Mouse (Mus musculus) lung, postnatal 0 days (tissue): ENCODE results near the gene Rgs7. TPM values are rescaled to one million over a fixed set of nuclear protein-coding genes. Genes with fewer than 3 reads are reported as not detected.

Experiments
- ATAC-seq: fragments of 200-750 bp; cut with Nextera tagmentation; 2 replicates; pipeline ENCODE4 v1.8.0; 2017; ENCODE audit warnings: moderate library complexity
- DNase-seq: peaks from one replicate; pipeline ENCODE4 v3.0.0-alpha.2; 2016; ENCODE audit warnings: low spot score
- H3K27ac ChIP-seq: fragments of 300-500 bp; sonication (generic); 2 replicates; pipeline ENCODE4 v1.5.1; 2014; ENCODE audit warnings: antibody characterized with exemption, mild to moderate bottlenecking, low read length, mixed read lengths
- H3K27me3 ChIP-seq: fragments of 300-500 bp; sonication (generic); replicated peaks from 2 replicates; pipeline ENCODE4 v1.6.1; 2014; ENCODE audit warnings: low read length, mixed read lengths; ENCODE audit not compliant: insufficient read depth
- H3K36me3 ChIP-seq: fragments of 300-500 bp; sonication (generic); 2 replicates; pipeline ENCODE4 v1.6.1; 2014; ENCODE audit warnings: low read length, mixed read lengths; ENCODE audit not compliant: insufficient read depth
- H3K4me1 ChIP-seq: fragments of 300-500 bp; sonication (generic); 2 replicates; pipeline ENCODE4 v1.6.1; 2014; ENCODE audit warnings: antibody characterized with exemption, low read depth, low read length, mixed read lengths; ENCODE audit not compliant: insufficient read depth
- H3K4me2 ChIP-seq: fragments of 300-500 bp; sonication (generic); replicated peaks from 2 replicates; pipeline ENCODE4 v1.6.1; 2014; ENCODE audit warnings: low read depth, mild to moderate bottlenecking, low read length, moderate library complexity, mixed read lengths
- H3K4me3 ChIP-seq: fragments of 300-500 bp; sonication (generic); 2 replicates; pipeline ENCODE4 v1.5.1; 2014; ENCODE audit warnings: low read depth, low read length
- H3K9ac ChIP-seq: fragments of 300-500 bp; sonication (generic); replicated peaks from 2 replicates; pipeline ENCODE4 v1.6.1; 2014; ENCODE audit warnings: low read depth, mild to moderate bottlenecking
- H3K9me3 ChIP-seq: fragments of 300-500 bp; sonication (generic); 2 replicates; pipeline ENCODE4 v1.6.1; 2016; ENCODE audit warnings: low read length, mixed read lengths
- CTCF ChIP-seq: IDR thresholded peaks from 2 replicates; pipeline ENCODE4 v1.5.1; 2016; ENCODE audit warnings: antibody characterized with exemption, mild to moderate bottlenecking
- EP300 ChIP-seq: IDR thresholded peaks from 2 replicates; pipeline ENCODE4 v1.6.1; 2016; ENCODE audit warnings: antibody characterized with exemption, mild to moderate bottlenecking, control low read depth
- WGBS: fragments of 180-500 bp; shearing (Covaris S2); extraction: QIAGEN DNeasy Blood & Tissue Kit; methylation state at CpG from one replicate; pipeline ENCODE4 v1.1.7; 2014; 5-methylcytosine and 5-hydroxymethylcytosine counted together
- polyA plus RNA-seq: library from polyadenylated mRNA; unstranded; fragments of >200 nt; fragmentation: Nextera tagmentation; extraction: Ambion mirVana; gene quantifications from 2 replicates; pipeline ENCODE4 v1.2.1, GENCODE M21; 2015

Rgs7 gene
- polyA plus RNA-seq, 1 experiment from 2014 or later: 0.20 TPM

DNA sequence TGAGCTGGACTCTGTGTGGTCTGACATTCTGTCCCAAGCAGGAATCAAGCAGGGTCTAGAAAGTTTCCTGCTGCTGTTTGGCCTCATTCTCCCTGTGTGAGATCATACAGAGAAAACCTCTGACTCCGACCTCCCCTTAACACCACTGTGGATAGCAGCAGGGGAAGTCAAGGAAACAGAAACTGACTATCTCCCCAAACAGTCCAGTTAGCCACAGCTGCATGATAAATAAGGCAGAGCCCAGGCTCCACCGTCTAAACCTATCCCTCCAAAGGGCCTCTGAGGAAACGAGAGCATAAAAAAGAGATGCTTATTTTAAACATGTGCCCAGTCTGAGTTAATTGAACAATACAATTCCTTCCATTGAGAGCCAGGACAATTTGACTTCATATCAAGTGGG lies 395.3 kb downstream of the Rgs7 start:
- no peaks in the 10 kb centered on the region for H3K4me1 ChIP-seq
- no peaks in the 10 kb centered on the region for H3K36me3 ChIP-seq
- TF ChIP-seq EP300 (no peak), CTCF (no peak)
- no peak overlapping the region for H3K4me2 ChIP-seq
- no peak overlapping the region for H3K4me3 ChIP-seq
- no peaks in the 10 kb centered on the region for H3K9me3 ChIP-seq
- H3K27me3 ChIP-seq: no peaks in the 10 kb centered on the region
- DNase-seq (no peak), ATAC-seq (no peak)
- H3K9ac ChIP-seq: no peak overlapping the region
- 34% methylated on average over 3 of the region's 3 CpGs for WGBS
- no peak overlapping the region for H3K27ac ChIP-seq

GRCm38 (mm10) chr1:175082104-175082503 lies 410.2 kb downstream of the Rgs7 start:
- TF ChIP-seq CTCF (no peak), EP300 (no peak)

GRCm38 (mm10) chr1:175079819-175080608 lies 412.3 kb downstream of the Rgs7 start:
- ATAC-seq (no peak), DNase-seq (no peak)
- TF ChIP-seq EP300 (no peak), CTCF (no peak)
- Histone ChIP-seq H3K9me3 (no peaks in the 10 kb centered on the region), H3K4me1 (no peaks in the 10 kb centered on the region), H3K4me2 (no peak overlapping the region), H3K9ac (no peak overlapping the region), H3K4me3 (no peak overlapping the region), H3K36me3 (no peaks in the 10 kb centered on the region), H3K27me3 (no peaks in the 10 kb centered on the region), H3K27ac (no peak overlapping the region)
- 74% methylated on average over 4 of the region's 4 CpGs for WGBS

More at GRCm38 (mm10) chr1:175082104-175082503, 410.2 kb downstream of the Rgs7 start:
- Histone ChIP-seq H3K4me3 (no peak overlapping the region), H3K4me2 (no peak overlapping the region), H3K27me3 (no peaks in the 10 kb centered on the region), H3K9me3 (no peaks in the 10 kb centered on the region), H3K36me3 (no peaks in the 10 kb centered on the region), H3K27ac (no peak overlapping the region), H3K4me1 (no peaks in the 10 kb centered on the region), H3K9ac (no peak overlapping the region)
- no peak for DNase-seq
- WGBS: 72% methylated on average over 1 of the region's 1 CpGs
- ATAC-seq: no peak

DNA sequence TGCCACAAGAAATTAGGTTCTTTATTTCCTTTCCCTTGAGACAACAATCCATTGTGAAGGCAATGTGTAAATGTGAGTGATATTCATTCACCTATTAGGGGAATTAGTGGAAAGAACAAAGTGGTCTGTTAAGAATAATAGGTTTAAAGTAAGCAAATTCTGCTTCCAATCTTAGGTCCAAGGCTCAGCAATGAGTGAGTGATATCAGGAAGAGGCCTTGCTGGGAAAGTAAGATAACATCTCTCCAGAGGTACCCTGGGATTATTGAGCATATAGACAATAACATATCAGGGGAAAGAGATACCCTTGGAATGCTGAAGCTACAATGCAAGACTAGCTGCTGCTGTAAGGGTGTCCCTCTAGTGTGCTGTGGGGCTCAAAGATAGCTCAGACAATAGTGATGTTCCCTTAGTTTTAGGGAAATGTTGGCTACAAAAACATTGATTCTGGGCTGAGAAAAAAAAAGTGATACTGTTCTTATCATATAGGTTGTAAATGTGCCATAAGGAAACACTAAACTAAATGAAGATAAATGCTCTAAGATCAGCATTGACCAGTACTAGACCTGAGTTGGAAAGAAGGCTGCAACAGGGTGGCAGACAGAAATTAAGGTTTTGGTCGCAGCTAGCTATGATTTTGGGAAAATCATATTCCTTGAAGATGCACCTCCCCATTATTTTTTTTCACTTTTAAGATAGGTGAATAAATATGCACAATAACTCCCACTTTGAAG lies 418.6 kb downstream of the Rgs7 start:
- H3K27me3 ChIP-seq: no peaks in the 10 kb centered on the region
- TF ChIP-seq CTCF (no peak), EP300 (no peak)
- H3K27ac ChIP-seq: no peak overlapping the region
- 84% methylated on average over 1 of the region's 1 CpGs for WGBS
- no peak overlapping the region for H3K4me2 ChIP-seq
- H3K9me3 ChIP-seq: no peaks in the 10 kb centered on the region
- no peaks in the 10 kb centered on the region for H3K4me1 ChIP-seq
- no peaks in the 10 kb centered on the region for H3K36me3 ChIP-seq
- no peak for ATAC-seq
- H3K4me3 ChIP-seq: no peak overlapping the region
- no peak for DNase-seq
- no peak overlapping the region for H3K9ac ChIP-seq

DNA sequence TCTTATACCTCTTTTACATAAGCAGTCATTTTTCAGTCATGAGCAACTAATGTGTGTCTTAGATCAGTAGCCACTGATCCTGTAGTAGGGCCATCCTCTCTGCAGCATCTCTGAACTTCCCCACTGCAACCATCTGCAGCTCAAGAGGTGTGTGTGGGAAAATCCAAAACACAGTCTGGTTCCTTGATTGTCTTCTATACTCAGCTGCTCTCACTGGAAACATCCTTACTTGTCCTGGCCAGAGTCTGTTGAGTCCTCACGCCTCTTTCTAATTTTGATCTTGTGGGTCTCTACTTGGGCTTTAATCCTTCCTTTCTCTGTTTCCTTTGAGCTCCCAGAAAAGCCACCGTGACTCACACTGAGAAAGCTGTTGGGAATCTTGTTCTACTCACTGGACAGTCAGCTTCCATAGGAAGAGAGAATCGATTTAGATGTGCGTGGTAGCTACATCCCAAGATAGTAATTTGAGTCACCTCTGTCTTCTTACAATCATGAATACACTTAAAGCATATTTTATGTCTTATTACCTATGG lies 422.5 kb downstream of the Rgs7 start:
- no peak for DNase-seq
- TF ChIP-seq CTCF: no peak
- TF ChIP-seq EP300: no peak
- H3K9ac ChIP-seq: no peak overlapping the region
- no peak overlapping the region for H3K4me2 ChIP-seq
- H3K4me3 ChIP-seq: no peak overlapping the region
- no peak overlapping the region for H3K27ac ChIP-seq
- H3K36me3 ChIP-seq: no peaks in the 10 kb centered on the region
- WGBS: 79% methylated on average over 4 of the region's 4 CpGs
- H3K9me3 ChIP-seq: no peaks in the 10 kb centered on the region
- H3K27me3 ChIP-seq: no peaks in the 10 kb centered on the region
- no peak for ATAC-seq
- no peaks in the 10 kb centered on the region for H3K4me1 ChIP-seq

GRCm38 (mm10) chr1:175049121-175049520 lies 443.2 kb downstream of the Rgs7 start:
- no peak for ATAC-seq
- H3K9me3 ChIP-seq: no peaks in the 10 kb centered on the region
- DNase-seq: no peak
- no peaks in the 10 kb centered on the region for H3K36me3 ChIP-seq
- H3K9ac ChIP-seq: no peak overlapping the region
- H3K27me3 ChIP-seq: no peaks in the 10 kb centered on the region
- TF ChIP-seq CTCF (no peak), EP300 (no peak)
- H3K4me2 ChIP-seq: no peak overlapping the region
- no peak overlapping the region for H3K27ac ChIP-seq
- H3K4me3 ChIP-seq: no peak overlapping the region
- no peaks in the 10 kb centered on the region for H3K4me1 ChIP-seq
- WGBS: 80% methylated on average over 6 of the region's 6 CpGs
